Mouse (Mus musculus) liver, embryonic 11.5 days (tissue): ENCODE data around the gene Mmrn1. TPM values are rescaled to one million over a fixed set of nuclear protein-coding genes. Genes with fewer than 3 reads are reported as not detected.

Experiments
- polyA plus RNA-seq: library from polyadenylated mRNA; unstranded; fragments of >200 nt; fragmentation: Nextera tagmentation; extraction: Ambion mirVana; gene quantifications from 2 replicates; pipeline ENCODE4 v1.2.1, GENCODE M21; 2014

Mmrn1 gene
- polyA plus RNA-seq, 1 experiment from 2014 or later: 15.0 TPM

Other genes starting within 250 kb of the Mmrn1 start
- 93.8 and 102 TPM in 2 replicates for gene Snca, start 95.1 kb upstream of the Mmrn1 start, polyA plus RNA-seq